Mouse (Mus musculus) C3H10T1/2 (cell line): ENCODE data around the gene Olfr430. TPM values are rescaled to one million over a fixed set of nuclear protein-coding genes. Genes with fewer than 3 reads are reported as not detected.

ENCODE experiments used
- polyA plus RNA-seq, 2 experiments: library from polyadenylated mRNA; unstranded; fragments of >200 nt; fragmentation: generic; extraction: Trizol; gene quantifications; one replicate each; pipeline ENCODE4 v1.2.1; 2012; ENCODE audit warnings: missing spikeins in 2 of 2

The Olfr430 gene
- not detected for polyA plus RNA-seq

DNA sequence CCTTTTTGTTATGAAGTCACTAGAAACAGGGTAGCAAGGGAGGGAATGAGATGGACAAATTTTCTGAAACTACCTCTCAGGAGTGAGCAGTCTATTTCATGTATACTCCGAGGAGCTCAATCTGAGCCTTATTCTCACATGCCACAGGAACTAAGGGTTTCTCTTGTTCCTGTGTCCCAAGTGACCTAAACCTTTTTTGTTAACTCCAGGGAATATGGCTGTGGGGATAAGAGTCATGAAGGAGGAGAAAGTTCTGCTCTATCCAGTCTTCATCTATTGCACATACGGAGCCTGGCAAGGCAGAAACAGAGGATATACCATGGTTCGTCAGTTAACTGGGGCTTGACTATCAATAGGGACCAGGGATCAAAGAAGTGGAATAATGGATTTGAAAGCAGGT lies at the start of gene Olfr430:
Gene Olfr430, plus strand, starts transcription at position 301 of the 400 bp plus-strand sequence.

DNA sequence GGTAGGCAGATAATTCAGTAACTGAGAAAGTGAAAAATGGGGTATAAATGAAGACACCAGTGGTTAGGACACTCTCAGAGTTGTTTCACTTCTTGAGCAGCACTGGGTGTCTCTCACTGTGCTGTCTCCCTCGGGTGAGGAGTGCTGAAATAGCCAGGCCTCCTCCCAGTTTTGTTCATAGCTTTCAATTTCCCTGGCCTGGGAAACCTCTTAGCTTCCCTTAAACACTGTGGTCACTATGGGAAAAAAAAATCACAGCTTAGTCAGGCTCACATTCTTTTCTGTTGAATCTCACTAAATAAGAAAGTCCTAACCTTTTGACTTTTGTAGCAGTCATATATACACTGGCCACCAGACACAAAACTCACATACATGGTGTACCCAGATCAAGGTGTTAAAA lies 34.7 kb upstream of the Olfr430 start, which contains the start of gene Ifi205:
Gene Ifi205, minus strand, starts transcription at position 113 of the 400 bp plus-strand sequence.

DNA sequence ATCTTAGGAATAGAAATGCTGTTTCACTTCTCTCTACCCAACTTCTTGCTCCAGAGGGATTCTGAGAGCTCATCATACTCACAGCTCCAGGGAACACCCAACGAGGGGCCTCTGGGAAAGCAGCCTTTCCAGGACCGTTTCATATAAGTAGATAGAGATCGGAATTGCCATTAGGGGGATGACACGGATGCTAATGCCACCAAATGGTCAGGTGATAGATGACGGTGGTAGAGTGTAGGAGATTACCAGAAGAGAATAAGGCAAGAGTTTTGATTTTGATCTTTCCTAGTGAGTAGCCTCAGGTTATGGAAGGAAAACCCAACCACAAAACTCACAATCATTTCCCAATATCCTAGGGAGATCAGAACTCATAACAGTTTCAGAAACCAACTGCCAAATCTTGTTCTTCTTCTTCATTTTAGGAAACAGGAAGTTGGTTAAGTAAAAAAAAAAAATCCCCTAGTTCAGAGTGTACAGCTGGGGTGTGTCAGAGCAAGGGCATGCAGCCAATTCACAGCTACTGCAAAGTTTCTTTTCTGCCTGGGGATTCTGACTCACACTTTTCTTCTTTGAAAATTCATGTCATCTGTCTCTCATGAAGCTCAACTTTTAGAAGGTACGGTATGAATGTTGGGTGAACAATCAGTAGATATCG lies 25.8 kb upstream of the Olfr430 start, which contains the start of gene Olfr433:
Gene Olfr433, plus strand, starts transcription at position 183 of the 655 bp plus-strand sequence.

DNA sequence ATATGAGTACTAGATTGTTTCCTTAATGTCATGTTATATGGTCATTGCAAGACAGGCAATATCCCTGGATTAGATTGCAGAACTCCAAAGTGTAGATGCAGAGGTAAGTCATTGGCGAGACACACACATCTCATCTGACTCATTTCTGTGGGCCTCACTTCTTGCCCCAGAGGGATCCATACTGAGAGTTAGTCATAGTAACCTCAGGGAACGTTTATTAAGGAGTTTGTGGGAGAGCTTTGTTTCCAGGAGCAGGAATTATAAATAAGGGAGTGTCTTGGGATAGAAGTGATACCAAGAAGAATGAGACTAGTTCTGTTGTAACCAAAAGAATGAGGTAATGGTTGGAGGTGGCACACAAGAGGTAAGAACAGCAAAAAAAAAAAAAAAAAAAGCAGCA lies 17.5 kb upstream of the Olfr430 start, which contains the start of gene Olfr432:
Gene Olfr432, plus strand, starts transcription at position 313 of the 400 bp plus-strand sequence.

DNA sequence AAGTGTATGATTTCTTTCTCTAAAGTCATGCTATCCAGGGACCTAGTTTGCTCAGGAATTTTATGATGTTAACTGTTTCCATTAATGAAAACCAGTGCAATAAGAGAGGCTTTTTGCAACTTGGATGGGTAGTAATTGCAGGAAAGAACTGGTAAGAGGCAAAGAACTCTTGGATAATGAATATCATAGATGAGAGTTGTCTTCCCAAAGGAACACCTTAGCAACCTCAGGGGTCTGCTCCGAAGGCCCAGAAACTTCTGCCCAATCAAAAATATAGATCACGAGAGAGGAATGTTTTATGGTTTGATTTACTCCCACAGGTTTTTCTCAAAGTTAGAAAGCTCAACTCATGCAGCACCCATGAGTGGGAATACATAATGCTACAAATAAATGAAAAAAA lies 17.6 kb downstream of the Olfr430 start, which contains the start of gene Olfr429:
Gene Olfr429, plus strand, starts transcription at position 301 of the 400 bp plus-strand sequence.

DNA sequence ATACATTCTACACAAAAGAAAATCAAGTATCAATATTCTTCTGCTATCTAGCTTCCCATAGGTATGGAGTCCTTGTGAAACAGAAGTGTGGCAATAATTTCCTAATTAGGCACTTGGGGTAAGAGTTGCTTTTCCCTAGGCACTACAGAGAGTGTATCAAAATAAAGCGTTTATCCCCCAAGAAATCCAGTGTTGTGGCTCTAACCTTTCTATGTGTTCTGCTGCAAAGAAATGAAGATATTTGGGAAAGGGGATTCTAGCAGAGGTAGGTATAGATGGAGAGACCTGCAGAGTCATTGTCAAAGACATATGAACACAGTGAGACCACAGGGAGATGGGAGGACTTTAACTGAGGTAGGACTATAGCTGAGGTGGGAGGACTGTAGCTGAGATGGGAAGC lies 30.2 kb downstream of the Olfr430 start, which contains the start of gene Olfr427:
Gene Olfr427, plus strand, starts transcription at position 301 of the 400 bp plus-strand sequence.

DNA sequence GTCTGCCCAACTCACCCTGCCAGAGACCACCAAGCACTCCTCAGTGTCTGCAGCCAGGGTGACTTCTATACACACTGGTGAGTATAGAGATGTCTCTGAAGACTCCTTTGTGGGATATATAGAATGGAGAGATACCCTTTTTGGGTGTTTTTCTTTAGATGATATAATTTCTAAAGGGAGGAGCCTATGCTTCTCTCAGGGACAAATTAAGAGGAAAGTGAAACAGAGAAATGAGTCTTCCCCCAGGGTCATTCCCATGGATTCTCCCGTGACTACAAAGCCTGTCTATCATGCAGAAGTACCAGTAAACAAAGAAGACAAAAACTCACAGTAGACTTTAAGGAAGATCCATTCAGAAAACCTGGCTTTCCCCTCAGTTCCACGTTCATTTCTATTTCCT lies 54.7 kb downstream of the Olfr430 start, which contains the start of gene Olfr231:
Gene Olfr231, minus strand, starts transcription at position 101 of the 400 bp plus-strand sequence.

Other genes starting within 250 kb of the Olfr430 start
- 1 to 10 TPM in 1 of 2 experiments, under 1 TPM in 1; 0.08 to 1.6 TPM for gene Ifi211, start 153.6 kb upstream of the Olfr430 start, polyA plus RNA-seq
- gene Mndal, start 124.1 kb upstream of the Olfr430 start, polyA plus RNA-seq, result 1 to 10 TPM in 1 of 2 experiments, under 1 TPM in 1; 0.97 to 4.7 TPM
- gene Ifi203, start 123.9 kb upstream of the Olfr430 start, polyA plus RNA-seq, result 1 to 10 TPM in 1 of 2 experiments, under 1 TPM in 1; 0.63 to 7.4 TPM
- gene Ifi202b, start 83.9 kb upstream of the Olfr430 start, polyA plus RNA-seq, result 1 to 10 TPM in 1 of 2 experiments, under 1 TPM in 1; 0.32 to 4.0 TPM
- not detected for gene Ifi205, start 34.8 kb upstream of the Olfr430 start, polyA plus RNA-seq
- not detected for gene Olfr433, start 25.9 kb upstream of the Olfr430 start, polyA plus RNA-seq
- not detected for gene Olfr432, start 17.4 kb upstream of the Olfr430 start, polyA plus RNA-seq
- not detected for gene Olfr429, start 17.7 kb downstream of the Olfr430 start, polyA plus RNA-seq
- gene Olfr427, start 30.3 kb downstream of the Olfr430 start, polyA plus RNA-seq, result not detected
- gene Olfr231, start 54.6 kb downstream of the Olfr430 start, polyA plus RNA-seq, result not detected
- gene Olfr424, start 64.9 kb downstream of the Olfr430 start, polyA plus RNA-seq, result not detected
- not detected for gene Olfr420, start 89.0 kb downstream of the Olfr430 start, polyA plus RNA-seq
- not detected for gene Spta1, start 106.2 kb downstream of the Olfr430 start, polyA plus RNA-seq
- not detected for gene Olfr419, start 185.5 kb downstream of the Olfr430 start, polyA plus RNA-seq